Mouse (Mus musculus) liver, embryonic 15.5 days (tissue): ENCODE measurements at regions not wholly inside any gene's neighbourhood (a gene's known extent, or its start where the extent isn't known, plus 50 kb on each side); places are given as distances from the start of the nearest gene placed in this dataset.

Source experiments
- ATAC-seq: fragments of 200-750 bp; cut with Nextera tagmentation; 2 replicates; pipeline ENCODE4 v1.8.0; 2017; ENCODE audit warnings: moderate number of reproducible peaks, mild to moderate bottlenecking, moderate library complexity; ENCODE audit not compliant: insufficient read depth
- H3K27ac ChIP-seq: fragments of 300-500 bp; sonication (generic); replicated peaks from 2 replicates; pipeline ENCODE4 v1.5.1; 2015; ENCODE audit warnings: mild to moderate bottlenecking, inconsistent platforms
- H3K27me3 ChIP-seq: fragments of 300-500 bp; sonication (generic); 2 replicates; pipeline ENCODE4 v1.6.1; 2015; ENCODE audit warnings: mild to moderate bottlenecking, inconsistent platforms
- H3K36me3 ChIP-seq: fragments of 300-500 bp; sonication (generic); replicated peaks from 2 replicates; pipeline ENCODE4 v1.6.1; 2015; ENCODE audit warnings: moderate library complexity, mild to moderate bottlenecking, inconsistent platforms
- H3K4me1 ChIP-seq: fragments of 300-500 bp; sonication (generic); replicated peaks from 2 replicates; pipeline ENCODE4 v1.6.1; 2015; ENCODE audit warnings: inconsistent platforms
- H3K4me2 ChIP-seq: fragments of 300-500 bp; sonication (generic); 2 replicates; pipeline ENCODE4 v1.6.1; 2015; ENCODE audit warnings: moderate library complexity, mild to moderate bottlenecking, inconsistent platforms
- H3K4me3 ChIP-seq: fragments of 300-500 bp; sonication (generic); replicated peaks from 2 replicates; pipeline ENCODE4 v1.5.1; 2015; ENCODE audit warnings: mild to moderate bottlenecking, inconsistent platforms
- H3K9ac ChIP-seq: fragments of 300-500 bp; sonication (generic); 2 replicates; pipeline ENCODE4 v1.6.1; 2015; ENCODE audit warnings: moderate library complexity, mild to moderate bottlenecking, inconsistent platforms
- H3K9me3 ChIP-seq: fragments of 300-500 bp; sonication (generic); replicated peaks from 2 replicates; pipeline ENCODE4 v1.6.1; 2016; ENCODE audit warnings: inconsistent platforms
- WGBS: fragments of 180-500 bp; shearing (Covaris S2); methylation state at CpG from one replicate; pipeline ENCODE4 v1.1.7; 2015; ENCODE audit warnings: mixed read lengths; ENCODE audit not compliant: insufficient replicate concordance; 5-methylcytosine and 5-hydroxymethylcytosine counted together

- H3K27me3 ChIP-seq: no peaks in the 10 kb centered on the region
- no peaks in the 10 kb centered on the region for H3K36me3 ChIP-seq
- ATAC-seq: no peak
- H3K4me3 ChIP-seq: no peak overlapping the region
- H3K27ac ChIP-seq: no peak overlapping the region
- no peak overlapping the region for H3K4me2 ChIP-seq
- WGBS: 70% methylated on average over 14 of the region's 14 CpGs
- no peaks in the 10 kb centered on the region for H3K4me1 ChIP-seq
- H3K9ac ChIP-seq: no peak overlapping the region
- peaks cover 10% of the 10 kb centered on the region; the same call in 1 of the 2 replicates for H3K9me3 ChIP-seq
Observed at GRCm38 (mm10) chr8:118104464-118105050, 179.0 kb upstream of the Cdh13 start.

GRCm38 (mm10) chr8:118101346-118101745 lies 182.2 kb upstream of the Cdh13 start:
- Histone ChIP-seq H3K27me3 (no peaks in the 10 kb centered on the region), H3K4me3 (no peak overlapping the region), H3K9ac (no peak overlapping the region), H3K4me1 (no peaks in the 10 kb centered on the region), H3K9me3 (peaks cover 5% of the 10 kb centered on the region; the same call in 1 of the 2 replicates), H3K4me2 (no peak overlapping the region), H3K27ac (no peak overlapping the region), H3K36me3 (no peaks in the 10 kb centered on the region)
- no peak for ATAC-seq
- WGBS: 63% methylated on average over 8 of the region's 8 CpGs

- Histone ChIP-seq H3K27me3 (no peaks in the 10 kb centered on the region), H3K4me2 (no peak overlapping the region), H3K9me3 (no peaks in the 10 kb centered on the region), H3K27ac (no peak overlapping the region), H3K36me3 (no peaks in the 10 kb centered on the region), H3K4me3 (no peak overlapping the region), H3K4me1 (no peaks in the 10 kb centered on the region), H3K9ac (no peak overlapping the region)
- 45% methylated on average over 5 of the region's 5 CpGs for WGBS
- no peak for ATAC-seq
Observed at GRCm38 (mm10) chr8:118062736-118063135, 220.8 kb upstream of the Cdh13 start.

- no peaks in the 10 kb centered on the region for H3K36me3 ChIP-seq
- H3K9ac ChIP-seq: no peak overlapping the region
- no peak overlapping the region for H3K27ac ChIP-seq
- WGBS: 69% methylated on average over 6 of the region's 6 CpGs
- no peaks in the 10 kb centered on the region for H3K27me3 ChIP-seq
- no peaks in the 10 kb centered on the region for H3K9me3 ChIP-seq
- ATAC-seq: no peak
- H3K4me2 ChIP-seq: no peak overlapping the region
- H3K4me1 ChIP-seq: no peaks in the 10 kb centered on the region
- no peak overlapping the region for H3K4me3 ChIP-seq
Observed at GRCm38 (mm10) chr8:118056781-118057180, 226.8 kb upstream of the Cdh13 start.

GRCm38 (mm10) chr8:118055536-118055935 lies 228.0 kb upstream of the Cdh13 start:
- 57% methylated on average over 5 of the region's 5 CpGs for WGBS
- no peaks in the 10 kb centered on the region for H3K27me3 ChIP-seq
- no peaks in the 10 kb centered on the region for H3K36me3 ChIP-seq
- H3K4me3 ChIP-seq: no peak overlapping the region
- no peak for ATAC-seq
- H3K4me2 ChIP-seq: no peak overlapping the region
- H3K9ac ChIP-seq: no peak overlapping the region
- no peaks in the 10 kb centered on the region for H3K4me1 ChIP-seq
- H3K27ac ChIP-seq: no peak overlapping the region
- no peaks in the 10 kb centered on the region for H3K9me3 ChIP-seq

- Histone ChIP-seq H3K27me3 (no peaks in the 10 kb centered on the region), H3K9ac (no peak overlapping the region), H3K9me3 (no peaks in the 10 kb centered on the region), H3K4me2 (no peak overlapping the region), H3K27ac (no peak overlapping the region), H3K4me1 (no peaks in the 10 kb centered on the region), H3K36me3 (no peaks in the 10 kb centered on the region), H3K4me3 (no peak overlapping the region)
- ATAC-seq: no peak
- 69% methylated on average over 3 of the region's 3 CpGs for WGBS
Observed at GRCm38 (mm10) chr8:118050386-118050785, 233.1 kb upstream of the Cdh13 start.

GRCm38 (mm10) chr8:118042253-118042860 lies 240.6 kb upstream of the Mphosph6 start:
- Histone ChIP-seq H3K27ac (no peak overlapping the region), H3K4me2 (no peak overlapping the region), H3K27me3 (no peaks in the 10 kb centered on the region), H3K4me3 (no peak overlapping the region), H3K9ac (no peak overlapping the region), H3K4me1 (no peaks in the 10 kb centered on the region), H3K36me3 (no peaks in the 10 kb centered on the region), H3K9me3 (0 out of 2 replicates have a peak, but pooled peaks cover 4% of the 10 kb centered on the region)
- ATAC-seq: no peak
- WGBS: 58% methylated on average over 10 of the region's 10 CpGs

GRCm38 (mm10) chr8:118041253-118041652 lies 239.5 kb upstream of the Mphosph6 start:
- H3K27ac ChIP-seq: no peak overlapping the region
- H3K9me3 ChIP-seq: 0 out of 2 replicates have a peak, but pooled peaks cover 4% of the 10 kb centered on the region
- no peaks in the 10 kb centered on the region for H3K27me3 ChIP-seq
- H3K4me3 ChIP-seq: no peak overlapping the region
- no peak overlapping the region for H3K9ac ChIP-seq
- no peaks in the 10 kb centered on the region for H3K4me1 ChIP-seq
- 62% methylated on average over 6 of the region's 6 CpGs for WGBS
- H3K36me3 ChIP-seq: no peaks in the 10 kb centered on the region
- no peak for ATAC-seq
- H3K4me2 ChIP-seq: no peak overlapping the region

- no peaks in the 10 kb centered on the region for H3K36me3 ChIP-seq
- H3K9ac ChIP-seq: no peak overlapping the region
- no peak for ATAC-seq
- WGBS: 47% methylated on average over 4 of the region's 4 CpGs
- H3K4me2 ChIP-seq: no peak overlapping the region
- H3K27me3 ChIP-seq: no peaks in the 10 kb centered on the region
- H3K4me1 ChIP-seq: no peaks in the 10 kb centered on the region
- H3K9me3 ChIP-seq: 0 out of 2 replicates have a peak, but pooled peaks cover 4% of the 10 kb centered on the region
- no peak overlapping the region for H3K27ac ChIP-seq
- no peak overlapping the region for H3K4me3 ChIP-seq
Observed at GRCm38 (mm10) chr8:118037801-118038200, 236.1 kb upstream of the Mphosph6 start.

GRCm38 (mm10) chr8:118034051-118034450 lies 232.3 kb upstream of the Mphosph6 start:
- Histone ChIP-seq H3K4me1 (no peaks in the 10 kb centered on the region), H3K4me2 (no peak overlapping the region), H3K36me3 (no peaks in the 10 kb centered on the region), H3K4me3 (no peak overlapping the region), H3K9me3 (0 out of 2 replicates have a peak, but pooled peaks cover 1% of the 10 kb centered on the region), H3K27me3 (no peaks in the 10 kb centered on the region), H3K9ac (no peak overlapping the region), H3K27ac (no peak overlapping the region)
- WGBS: 62% methylated on average over 13 of the region's 13 CpGs
- ATAC-seq: no peak

- WGBS: 53% methylated on average over 6 of the region's 6 CpGs
- Histone ChIP-seq H3K9me3 (no peaks in the 10 kb centered on the region), H3K36me3 (no peaks in the 10 kb centered on the region), H3K4me2 (no peak overlapping the region), H3K4me1 (no peaks in the 10 kb centered on the region), H3K27me3 (no peaks in the 10 kb centered on the region), H3K4me3 (no peak overlapping the region), H3K9ac (no peak overlapping the region), H3K27ac (no peak overlapping the region)
- ATAC-seq: no peak
Observed at GRCm38 (mm10) chr8:118031406-118031805, 229.7 kb upstream of the Mphosph6 start.
